Mouse (Mus musculus) CH12.LX (cell line): ENCODE data around the gene Pwwp2b. TPM values are rescaled to one million over a fixed set of nuclear protein-coding genes. Genes with fewer than 3 reads are reported as not detected.

Source experiments
- DNase-seq: peaks from one replicate; pipeline ENCODE4 v3.0.0-alpha.2; 2013; ENCODE audit errors: extremely low read depth
- H3K27ac ChIP-seq: 2 replicates; pipeline ENCODE4 v1.5.1; 2012; ENCODE audit warnings: low read depth, mild to moderate bottlenecking, control low read depth, moderate library complexity; ENCODE audit not compliant: insufficient read depth
- H3K27me3 ChIP-seq: replicated peaks from 2 replicates; pipeline ENCODE3; 2012; ENCODE audit warnings: inconsistent platforms
- H3K36me3 ChIP-seq, 2 experiments: replicated peaks in 1 of 2; 2 replicates each; pipeline versions ENCODE3 to v1.6.1; 2012; ENCODE audit warnings: inconsistent platforms in 1 of 2, low read length in 1 of 2, mild to moderate bottlenecking in 1 of 2, mixed read lengths in 1 of 2, moderate library complexity in 1 of 2; ENCODE audit not compliant: control insufficient read depth in 1 of 2, insufficient read depth in 1 of 2
- H3K4me1 ChIP-seq, 2 experiments: 2 replicates each; pipeline ENCODE4 v1.6.1; 2012; ENCODE audit warnings: inconsistent platforms in 1 of 2, moderate library complexity in 1 of 2; ENCODE audit not compliant: insufficient read depth in 2 of 2, control insufficient read depth in 1 of 2
- H3K4me2 ChIP-seq: 2 replicates; pipeline ENCODE4 v1.6.1; 2012; ENCODE audit warnings: low read depth, mild to moderate bottlenecking, control low read depth; ENCODE audit not compliant: poor library complexity, insufficient read depth, severe bottlenecking
- H3K4me3 ChIP-seq, 3 experiments: fragments of 150-350 bp in 1 of 3; sonication (generic) in 1 of 3; replicated peaks in 1 of 3; 2 replicates each; pipeline versions ENCODE3 to v1.5.1; 2011 to 2012; ENCODE audit warnings: low read depth in 2 of 3, low read length in 2 of 3, mild to moderate bottlenecking in 2 of 3, moderate library complexity in 2 of 3, control low read depth in 1 of 3, improper control_type of control experiment in 1 of 3, inconsistent platforms in 1 of 3, mixed read lengths in 1 of 3; ENCODE audit not compliant: poor library complexity in 1 of 3
- H3K79me2 ChIP-seq: replicated peaks from 2 replicates; pipeline ENCODE4 v1.6.1; 2012; ENCODE audit warnings: mild to moderate bottlenecking, moderate library complexity; ENCODE audit not compliant: control insufficient read depth, poor library complexity, insufficient read depth, severe bottlenecking; ENCODE audit errors: extremely low read depth
- H3K9ac ChIP-seq: 2 replicates; pipeline ENCODE4 v1.6.1; 2012; ENCODE audit warnings: low read depth, mild to moderate bottlenecking, control low read depth, moderate library complexity; ENCODE audit not compliant: insufficient read depth
- H3K9me3 ChIP-seq: replicated peaks from 2 replicates; pipeline ENCODE3; 2012; ENCODE audit warnings: low read length, inconsistent platforms, mixed read lengths
- E2F4 ChIP-seq: IDR thresholded peaks from 2 replicates; pipeline ENCODE4 v1.6.1; 2011; ENCODE audit warnings: low read depth, low read length, improper control_type of control experiment; ENCODE audit not compliant: insufficient replicate concordance
- ETS1 ChIP-seq: conservative IDR thresholded peaks from 2 replicates; pipeline ENCODE4 v1.6.1; 2012; ENCODE audit warnings: low read depth, mild to moderate bottlenecking, inconsistent platforms, low read length, improper control_type of control experiment, moderate library complexity
- HCFC1 ChIP-seq: IDR thresholded peaks from 2 replicates; pipeline ENCODE4 v1.6.1; 2012; ENCODE audit warnings: low read depth, mild to moderate bottlenecking, inconsistent platforms, low read length, improper control_type of control experiment
- KAT2A ChIP-seq: IDR thresholded peaks from 2 replicates; pipeline ENCODE4 v1.6.1; 2012; ENCODE audit warnings: low read length, improper control_type of control experiment, inconsistent platforms; ENCODE audit not compliant: insufficient replicate concordance
- MAFK ChIP-seq: IDR thresholded peaks from 2 replicates; pipeline ENCODE4 v1.6.1; 2011; ENCODE audit warnings: low read length, improper control_type of control experiment; ENCODE audit not compliant: insufficient replicate concordance
- MAX ChIP-seq: IDR thresholded peaks from 2 replicates; pipeline ENCODE4 v1.6.1; 2011; ENCODE audit warnings: low read length, improper control_type of control experiment
- MEF2A ChIP-seq: IDR thresholded peaks from 2 replicates; pipeline ENCODE4 v1.6.1; 2014; ENCODE audit warnings: low read depth, mild to moderate bottlenecking, inconsistent platforms, low read length, improper control_type of control experiment, borderline replicate concordance
- PAX5 ChIP-seq: IDR thresholded peaks from 2 replicates; pipeline ENCODE4 v1.6.1; 2012; ENCODE audit warnings: low read length, inconsistent platforms, mixed read lengths
- POLR2A ChIP-seq: IDR thresholded peaks from 2 replicates; pipeline ENCODE4 v1.6.1; 2011; ENCODE audit warnings: low read depth, mild to moderate bottlenecking, improper control_type of control experiment, low read length
- POLR2AphosphoS2 ChIP-seq: IDR thresholded peaks from 2 replicates; pipeline ENCODE4 v1.6.1; 2011; ENCODE audit warnings: low read depth, low read length, improper control_type of control experiment
- RAD21 ChIP-seq: IDR thresholded peaks from 2 replicates; pipeline ENCODE4 v1.6.1; 2011; ENCODE audit warnings: low read depth, mild to moderate bottlenecking, low read length, improper control_type of control experiment, moderate library complexity
- RCOR1 ChIP-seq: conservative IDR thresholded peaks from 2 replicates; pipeline ENCODE4 v1.6.1; 2012; ENCODE audit warnings: low read depth, mild to moderate bottlenecking, inconsistent platforms, low read length, improper control_type of control experiment
- UBTF ChIP-seq: IDR thresholded peaks from 2 replicates; pipeline ENCODE4 v1.6.1; 2012; ENCODE audit warnings: low read depth, mild to moderate bottlenecking, inconsistent platforms, low read length, improper control_type of control experiment, moderate library complexity
- USF1 ChIP-seq: IDR thresholded peaks from 2 replicates; pipeline ENCODE4 v1.6.1; 2014; ENCODE audit warnings: low read depth, mild to moderate bottlenecking, inconsistent platforms, low read length, improper control_type of control experiment
- ZKSCAN1 ChIP-seq: IDR thresholded peaks from 2 replicates; pipeline ENCODE4 v1.6.1; 2012; ENCODE audit warnings: low read depth, inconsistent platforms, low read length, improper control_type of control experiment, borderline replicate concordance
- dilution Hi-C: fragments of 300-500 bp; cut with MboI; formaldehyde crosslinking; loops from 2 replicates; pipeline ENCODE4 v1.14.3; 2020; ENCODE audit warnings: low sequenced_read_pairs; ENCODE audit not compliant: extremely low pct_unique_long_range_greater_than_20kb, extremely low pct_ligation_motif_present
- in situ Hi-C: fragments of 300-500 bp; cut with MboI; formaldehyde crosslinking; loops from 3 replicates; pipeline ENCODE4 v1.14.3; 2019; ENCODE audit warnings: low sequenced_read_pairs, low pct_ligation_motif_present, low pct_unique_long_range_greater_than_20kb, mixed read lengths
- polyA plus RNA-seq: library from polyadenylated mRNA; unstranded; fragments of >175 nt; gene quantifications from 2 replicates; pipeline ENCODE4 v1.2.1, GENCODE M21; 2012; ENCODE audit warnings: low read depth; ENCODE audit not compliant: insufficient read length
- total RNA-seq, 2 experiments: library from RNA; depleted of rRNA; stranded (reverse); fragments of 300-350 nt in 1 of 2; fragments of >200 nt in 1 of 2; gene quantifications; 2 replicates each; pipeline ENCODE4 v1.2.3; 2012 to 2014

Pwwp2b gene
- total and polyA plus RNA-seq, 3 experiments, result 0.08 TPM; not detected in 2

DNA sequence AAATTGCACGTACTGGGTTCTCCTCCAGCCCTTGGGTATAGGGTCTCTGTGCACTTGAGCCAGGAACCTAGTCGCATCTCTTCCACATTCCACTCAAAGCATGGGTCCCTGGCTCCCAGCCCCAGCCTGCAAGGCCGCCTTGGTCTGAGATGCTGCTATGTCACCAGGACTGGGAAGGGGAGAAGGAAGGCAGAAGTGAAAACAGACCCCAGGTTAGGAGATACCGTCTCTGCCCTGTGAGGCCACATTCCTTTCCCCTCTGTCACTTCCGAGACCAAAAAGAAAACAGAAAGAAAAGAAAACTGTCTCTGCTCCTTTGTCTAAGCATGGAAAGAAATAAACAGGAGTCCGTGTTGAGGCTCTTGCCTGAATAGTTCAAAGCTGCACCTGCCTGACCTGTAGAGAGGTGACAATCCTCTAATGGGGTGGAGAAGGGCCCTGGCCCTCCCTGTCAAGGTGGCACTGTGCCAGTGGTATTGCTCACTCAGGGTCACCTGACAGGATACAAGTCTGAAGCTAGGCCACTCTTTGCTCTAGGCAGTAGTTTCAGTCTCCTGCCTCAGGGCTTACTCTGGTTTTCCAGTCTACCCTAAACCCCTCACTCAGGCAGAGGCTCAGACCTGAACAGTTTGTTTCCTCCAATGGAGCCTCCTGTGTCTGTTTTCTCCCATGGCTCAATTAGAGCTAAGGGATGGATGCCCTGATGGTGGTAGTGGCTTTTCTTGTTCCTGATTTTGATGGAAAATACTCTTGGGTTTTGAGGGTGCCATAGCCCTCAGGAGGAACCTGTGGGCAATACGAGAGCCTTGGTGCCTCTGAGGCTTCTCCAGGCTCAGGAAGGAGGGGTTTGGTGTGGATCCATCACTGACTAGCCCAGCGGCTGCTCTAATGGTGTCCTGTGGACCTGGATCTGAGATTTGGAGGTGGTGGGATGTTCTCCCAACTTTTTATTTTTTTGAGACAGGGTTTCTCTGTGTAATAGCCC is 18.9 kb downstream of the Pwwp2b start:
- in situ Hi-C loops, result no loop called here
- H3K9ac ChIP-seq, result no peak overlapping the region
- H3K4me2 ChIP-seq, result no peak overlapping the region
- dilution Hi-C loops, result no loop called here
- TF ChIP-seq PAX5, result no peak
- no peak for TF ChIP-seq MAX
- no peak for TF ChIP-seq RCOR1
- TF ChIP-seq E2F4, result no peak
- TF ChIP-seq USF1, result no peak
- no peak for TF ChIP-seq POLR2A
- no peak for TF ChIP-seq RAD21
- no peak for TF ChIP-seq HCFC1
- no peak for TF ChIP-seq MAFK
- TF ChIP-seq KAT2A, result no peak
- no peak for TF ChIP-seq MEF2A
- no peak for TF ChIP-seq ZKSCAN1
- no peak for TF ChIP-seq UBTF
- TF ChIP-seq, all 38 proteins: peak for 0
- Histone ChIP-seq H3K36me3 (no peaks in the 10 kb centered on the region), H3K79me2 (no peaks in the 10 kb centered on the region), H3K9me3 (no peaks in the 10 kb centered on the region), H3K4me3 (no peak overlapping the region), H3K27ac (no peak overlapping the region), H3K4me1 (peaks cover 8 to 10% of the 10 kb centered on the region in 2 experiments), H3K27me3 (peaks cover 87% of the 10 kb centered on the region)
- no peak for DNase-seq

DNA sequence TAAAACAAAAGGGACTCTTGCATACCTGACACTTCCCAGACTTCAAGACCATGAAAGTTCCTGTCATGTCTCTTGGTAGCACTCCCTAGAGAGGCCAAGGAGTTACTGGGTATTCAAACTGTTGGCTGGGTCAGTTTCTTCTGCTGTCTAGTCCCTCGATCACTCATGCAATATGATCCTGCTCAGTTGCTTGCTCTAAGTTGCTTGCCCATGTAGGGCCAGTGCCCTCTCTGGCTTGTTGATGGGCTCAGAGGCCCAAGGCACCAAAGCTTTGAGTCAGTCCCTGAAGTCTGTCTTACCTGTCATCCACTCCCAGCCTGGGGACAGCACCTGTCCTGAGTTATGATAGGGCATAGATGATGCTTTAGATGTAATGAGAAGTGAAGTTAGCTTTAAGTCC is 22.5 kb downstream of the Pwwp2b start:
- in situ Hi-C loops (no loop called here), dilution Hi-C loops (no loop called here)
- no peaks in the 10 kb centered on the region for H3K9me3 ChIP-seq
- DNase-seq, result no peak
- no peaks in the 10 kb centered on the region for H3K4me1 ChIP-seq
- no peaks in the 10 kb centered on the region for H3K79me2 ChIP-seq
- H3K36me3 ChIP-seq, result no peaks in the 10 kb centered on the region
- H3K4me3 ChIP-seq, result no peak overlapping the region
- H3K4me2 ChIP-seq, result no peak overlapping the region
- H3K27me3 ChIP-seq, result peaks cover 91% of the 10 kb centered on the region
- TF ChIP-seq PAX5 (no peak), ETS1 (no peak), POLR2AphosphoS2 (no peak), RAD21 (no peak), E2F4 (no peak)
- H3K9ac ChIP-seq, result no peak overlapping the region
- no peak overlapping the region for H3K27ac ChIP-seq
